In genomic region chr2:35291856-35292255, GRCm38 (mm10) we compare ENCODE assay signal across 8 mouse cellular contexts. TPM values are rescaled to one million over a fixed set of nuclear protein-coding genes. Genes with fewer than 3 reads are reported as not detected.
DNase-seq lines count a peak whose midpoint lies in the region; ATAC-seq and TF ChIP-seq lines count a peak whose summit lies in the region.

No protein-coding gene starts in this region.

- no peak for ATAC-seq in heart, postnatal 0 days (ENCODE audit: insufficient read depth, low read depth)
- ATAC-seq in heart, embryonic 11.5 days (replicated peaks; ENCODE audit: insufficient number of reproducible peaks, low FRiP score, low TSS enrichment) = no peak

- WGBS in heart, postnatal 0 days = 24% methylated on average over 3 of the region's 3 CpGs
- 22% methylated on average over 3 of the region's 3 CpGs for WGBS in heart, embryonic 11.5 days (ENCODE audit: insufficient replicate concordance)

- H3K4me3 ChIP-seq in heart, postnatal 0 days (ENCODE audit: low read depth, low read length) = no peak overlapping the region
- no peak overlapping the region for H3K4me3 ChIP-seq in heart, embryonic 11.5 days (ENCODE audit: low read depth, low read length)

- no peaks in the 10 kb centered on the region for H3K9me3 ChIP-seq in heart, postnatal 0 days (replicated peaks; ENCODE audit: control insufficient read depth, low read length)
- H3K9me3 ChIP-seq in heart, embryonic 11.5 days (replicated peaks; ENCODE audit: control insufficient read depth, low read length) = no peaks in the 10 kb centered on the region

- no peaks in the 10 kb centered on the region for H3K27me3 ChIP-seq in heart, postnatal 0 days (ENCODE audit: control insufficient read depth, insufficient read depth, low read length)
- 0 out of 2 replicates have a peak, but pooled peaks cover 5% of the 10 kb centered on the region for H3K27me3 ChIP-seq in heart, embryonic 11.5 days (ENCODE audit: control insufficient read depth, insufficient read depth, low read length)

- H3K36me3 ChIP-seq in heart, postnatal 0 days (replicated peaks; ENCODE audit: control insufficient read depth, insufficient read depth, low read length) = peaks cover 48% of the 10 kb centered on the region
- H3K36me3 ChIP-seq in heart, embryonic 11.5 days (ENCODE audit: control insufficient read depth, insufficient read depth, low read length) = no peaks in the 10 kb centered on the region; the same call in 1 of the 2 replicates

- H3K27ac ChIP-seq in heart, postnatal 0 days (ENCODE audit: low read depth) = peak overlapping the region; percentile 62; the same call in 1 of the 2 replicates
- no peak overlapping the region for H3K27ac ChIP-seq in heart, embryonic 11.5 days (ENCODE audit: low read depth, low read length)

- DNase-seq in heart, postnatal 0 days (ENCODE audit: low spot score) = peak; percentile 41
- DNase-seq in urinary bladder, postnatal 14 days (ENCODE audit: low spot score) = peak; percentile 72
- DNase-seq in urinary bladder, postnatal 10 days (ENCODE audit: low spot score) = no peak
- peak; percentile 76 to 86 for DNase-seq in cerebellum, postnatal 10 days
- peak; percentile 23 to 31 for DNase-seq in layer of hippocampus, postnatal 14 days (ENCODE audit: low spot score in 2 of 2)
- DNase-seq in spleen, postnatal 10 days (ENCODE audit: low spot score in 2 of 2) = peak; percentile 75 to 85
- DNase-seq in urinary bladder, postnatal 25 days (ENCODE audit: low spot score) = no peak

- H3K9ac ChIP-seq in heart, postnatal 0 days (replicated peaks; ENCODE audit: low read depth, low read length) = no peak overlapping the region
- H3K9ac ChIP-seq in heart, embryonic 11.5 days (ENCODE audit: low read depth, low read length) = no peak overlapping the region

- no peak overlapping the region for H3K4me2 ChIP-seq in heart, postnatal 0 days (ENCODE audit: low read depth, low read length)
- H3K4me2 ChIP-seq in heart, embryonic 11.5 days = no peak overlapping the region

- TF ChIP-seq CTCF in heart, postnatal 0 days (IDR thresholded peaks at IDR 0.05; ENCODE audit: low read depth) = peak; percentile 75

- peaks cover 13% of the 10 kb centered on the region for H3K4me1 ChIP-seq in heart, postnatal 0 days (ENCODE audit: control insufficient read depth, insufficient read depth)
- H3K4me1 ChIP-seq in heart, embryonic 11.5 days (ENCODE audit: control insufficient read depth, insufficient read depth, low read length) = peaks cover 13% of the 10 kb centered on the region

- TF ChIP-seq EP300 in heart, postnatal 0 days (IDR thresholded peaks at IDR 0.05; ENCODE audit: low read depth) = no peak

RNA-seq across cellular contexts. Expression of gene Gsn, which starts 35.7 kb away (rescaled TPM):
- total RNA-seq in heart, postnatal 0 days (2014; rRNA removed; ENCODE audit: low replicate concordance) = 454 and 460 TPM in 2 replicates
- 255 and 259 TPM in 2 replicates for polyA plus RNA-seq in heart, postnatal 0 days (2015; fragmentation: Nextera tagmentation; extraction: Ambion mirVana)
- 116 and 132 TPM in 2 replicates for polyA plus RNA-seq in heart, embryonic 11.5 days (2014; fragmentation: Nextera tagmentation; extraction: Ambion mirVana)
- 10 to 100 TPM; 85.8 to 94.7 TPM for total RNA-seq in layer of hippocampus, postnatal 14 days (2021)

RNA-seq across cellular contexts. Expression of gene Stom, which starts 44.9 kb away (rescaled TPM):
- 60.1 and 79.0 TPM in 2 replicates for total RNA-seq in heart, postnatal 0 days (2014; rRNA removed; ENCODE audit: low replicate concordance)
- polyA plus RNA-seq in heart, postnatal 0 days (2015; fragmentation: Nextera tagmentation; extraction: Ambion mirVana) = 48.4 and 51.3 TPM in 2 replicates
- polyA plus RNA-seq in heart, embryonic 11.5 days (2014; fragmentation: Nextera tagmentation; extraction: Ambion mirVana) = 39.6 and 46.1 TPM in 2 replicates
- 1 to 10 TPM; 8.0 to 8.2 TPM for total RNA-seq in layer of hippocampus, postnatal 14 days (2021)

Comparison
In these comparisons a context has a peak if more than half of its experiments do, and no peak if none do; other contexts are left out.
1. DNase-seq: peak in heart, postnatal 0 days (single experiment), urinary bladder, postnatal 14 days (single experiment), cerebellum, postnatal 10 days (2 of 2), layer of hippocampus, postnatal 14 days (2 of 2) and spleen, postnatal 10 days (2 of 2); none in urinary bladder, postnatal 10 days (single experiment) and urinary bladder, postnatal 25 days (single experiment).